Mouse (Mus musculus) heart, postnatal 14 days (tissue): Measurements from ENCODE around the gene Fmo2. TPM values are rescaled to one million over a fixed set of nuclear protein-coding genes. Genes with fewer than 3 reads are reported as not detected.

Source experiments
- DNase-seq, 2 experiments: peaks; one replicate each; pipeline ENCODE4 v3.0.0; 2021 to 2022
- intact Hi-C: fragments of 180-260 bp; cut with DNase I; formaldehyde crosslinking; loops from one replicate; pipeline ENCODE4 v1.15.1; 2025
- long read RNA-seq, 2 experiments: library from polyadenylated mRNA; stranded (forward); transcript quantifications; one replicate each; pipeline ENCODE4 v2.0.0; 2021
- total RNA-seq, 2 experiments: library from RNA; stranded (reverse); gene quantifications; 2 replicates each; pipeline ENCODE4 v1.2.3; 2021

Gene Fmo2
- total RNA-seq = 10 to 100 TPM in 1 of 2 experiments, 1 to 10 TPM in 1; 8.7 to 22.0 TPM
- long read RNA-seq, experiment 1, full-length matches to known transcripts = 1 of 1 reads
- long read RNA-seq, experiment 1, partial matches to known transcripts = 0 of 1 reads
- long read RNA-seq, experiment 1, other reads (novel, unspliced or antisense) = 0 of 1 reads
- long read RNA-seq, experiment 2, full-length matches to known transcripts = 4 of 5 reads
- long read RNA-seq, experiment 2, partial matches to known transcripts = 0 of 5 reads
- long read RNA-seq, experiment 2, other reads (novel, unspliced or antisense) = 1 of 5 reads

DNA sequence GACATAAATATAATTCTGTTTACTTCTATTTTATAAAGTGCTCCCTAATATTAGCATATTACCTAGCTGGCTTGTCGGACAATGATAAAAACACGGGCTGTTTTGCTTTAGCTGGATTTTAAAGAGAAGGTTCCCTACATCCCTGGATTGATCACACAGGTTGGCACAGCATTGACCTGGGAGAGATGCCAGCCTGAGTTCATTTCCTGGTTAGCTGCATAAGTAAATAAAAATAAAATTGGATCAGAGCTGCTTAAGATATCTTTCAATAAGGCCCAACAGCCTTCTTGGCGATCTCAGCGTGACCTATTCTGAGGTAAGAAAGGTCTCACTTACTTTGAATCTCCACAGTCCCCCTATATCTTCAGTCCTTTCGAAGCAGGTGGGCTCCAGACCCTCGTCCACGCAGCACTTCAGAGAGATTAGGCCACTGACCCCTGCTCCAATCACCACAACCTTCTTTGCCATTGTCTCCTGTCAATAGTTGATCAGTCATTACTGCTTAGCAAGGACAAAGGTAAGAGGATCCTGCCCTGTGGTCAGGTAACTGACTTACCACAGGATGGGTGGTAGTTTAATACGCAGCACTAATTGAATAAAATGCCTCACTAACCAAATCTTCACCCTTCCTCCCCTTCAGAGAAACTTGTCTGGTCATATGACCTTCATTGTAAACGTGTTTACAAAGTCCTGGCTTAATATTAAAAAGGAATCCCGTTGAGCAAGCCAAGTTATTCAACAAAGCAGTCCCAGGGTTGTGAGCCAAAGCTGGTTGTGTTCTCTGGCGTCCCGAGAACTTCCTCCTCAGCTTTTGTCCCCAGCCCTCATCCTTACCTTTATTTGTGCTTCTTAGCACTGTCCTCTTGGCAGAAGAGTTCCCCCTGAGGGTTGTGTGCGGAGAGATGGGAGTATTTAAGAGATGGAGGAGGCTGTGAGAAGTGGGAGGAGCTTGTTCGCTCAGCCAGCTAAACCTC, at the start of gene Fmo2:
Fmo2 (minus strand) TSS at position 889 of the 974 bp plus-strand sequence.
- intact Hi-C loops = loop anchor here (2.0 kb wide), 2 partner anchors 159 to 173 kb away; no protein-coding TSS in a partner anchor
- DNase-seq = peak; percentile 18 to 50

DNA sequence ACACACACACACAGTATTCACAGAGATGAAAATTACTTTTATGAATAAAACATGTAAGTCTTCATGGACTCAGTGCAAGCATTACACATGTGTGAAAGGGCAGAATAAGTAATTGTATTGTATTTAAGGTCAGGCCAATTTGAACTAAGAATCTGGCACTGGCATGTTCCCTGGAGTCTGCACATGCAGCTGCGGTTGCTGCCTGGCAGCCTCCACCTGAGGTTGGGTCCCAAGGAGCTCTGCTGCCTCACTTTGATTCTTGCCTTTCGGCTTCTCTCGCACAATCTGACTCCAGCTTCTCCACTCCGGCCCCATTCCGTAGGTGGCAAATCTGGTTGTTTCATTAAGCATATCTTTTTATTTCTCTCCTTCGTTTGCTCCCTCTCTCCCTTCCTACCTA, 49.4 kb upstream of the Fmo2 start:
- no peak for DNase-seq
- intact Hi-C loops = no loop called here

DNA sequence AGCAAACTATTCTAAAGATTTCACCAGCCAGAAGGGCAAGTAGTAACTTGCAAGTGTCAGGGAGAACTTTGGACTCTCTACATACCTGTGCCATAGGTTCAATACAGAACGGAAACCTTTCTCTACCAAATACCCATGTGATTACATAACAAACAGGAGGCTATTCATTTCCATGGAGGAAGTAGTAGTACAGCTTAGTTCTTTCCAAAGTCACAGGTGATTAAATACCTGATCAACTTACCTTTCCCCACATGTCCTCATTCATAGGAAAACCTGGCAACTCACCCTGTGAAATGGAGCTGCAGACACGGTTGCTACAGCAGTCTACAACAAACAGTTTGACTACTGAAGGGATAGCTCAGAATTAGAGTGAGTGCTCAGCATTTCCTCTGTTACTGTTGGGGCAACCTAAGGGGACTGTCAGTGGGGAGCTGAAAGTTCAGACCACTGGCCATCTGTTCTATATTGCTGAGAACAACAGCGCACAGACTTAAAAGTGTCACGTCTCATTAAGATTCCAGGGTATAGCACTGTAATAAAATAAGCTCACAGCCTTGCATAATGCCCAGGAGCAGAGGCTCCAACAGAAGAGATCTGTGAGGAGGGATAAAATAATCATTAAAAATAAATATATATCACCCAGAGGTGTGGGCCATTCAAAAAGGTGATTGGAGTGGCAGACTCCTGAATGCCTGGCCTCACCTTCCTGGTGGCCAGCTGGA, 48.5 kb upstream of the Fmo2 start:
- DNase-seq = no peak
- intact Hi-C loops = no loop called here

DNA sequence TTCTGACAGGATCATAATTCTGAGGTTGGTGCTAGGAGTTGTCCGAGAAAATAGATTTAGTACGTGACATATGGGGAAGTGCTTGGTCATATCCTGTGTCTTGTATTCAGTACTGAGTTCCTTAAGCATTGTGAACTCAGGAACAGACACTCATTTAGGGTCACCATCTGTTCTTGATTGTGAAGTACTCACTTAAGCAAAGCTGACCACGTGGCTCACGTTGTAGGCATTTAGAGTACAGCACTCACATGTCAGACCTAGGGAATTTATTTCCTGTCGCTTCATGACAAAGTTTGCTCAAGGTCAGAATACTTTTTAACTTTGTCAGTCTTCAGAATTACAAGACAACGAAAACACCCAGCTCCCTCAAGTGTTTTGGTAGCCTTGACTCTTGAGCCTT, 45.2 kb upstream of the Fmo2 start:
- no peak for DNase-seq
- intact Hi-C loops = no loop called here

DNA sequence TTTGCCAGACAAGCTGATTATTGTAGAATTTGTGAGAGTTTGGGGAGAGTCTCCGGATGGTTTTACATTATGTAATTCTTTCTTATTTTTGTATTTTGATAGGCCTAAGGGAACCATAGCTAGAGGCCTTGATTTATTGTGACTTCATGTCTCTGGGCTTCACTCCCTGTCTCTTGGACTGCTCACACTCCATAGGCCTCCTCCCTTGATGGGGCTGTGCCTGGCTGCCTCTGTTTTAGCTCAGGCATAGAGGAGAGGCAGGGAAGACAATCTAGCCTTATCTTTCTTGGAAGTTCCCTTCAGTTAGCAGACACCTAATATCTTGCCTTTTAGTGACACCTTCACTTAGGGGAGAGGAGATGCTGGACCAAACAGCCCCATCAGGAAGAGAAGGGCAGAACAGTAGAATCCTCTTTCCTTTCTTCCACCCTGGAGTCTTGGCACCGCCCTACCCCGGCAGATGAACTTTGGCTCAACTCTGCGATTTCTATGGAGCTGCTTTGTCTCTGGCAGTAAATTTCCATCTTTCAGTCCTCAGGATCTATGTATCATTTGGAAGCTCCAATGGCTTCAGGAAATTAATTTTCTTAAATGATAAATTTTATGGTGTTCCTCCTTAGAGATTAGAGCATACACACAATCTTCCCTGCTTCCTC, 40.3 kb upstream of the Fmo2 start:
- peak; percentile 16 to 17 for DNase-seq
- intact Hi-C loops = no loop called here

DNA sequence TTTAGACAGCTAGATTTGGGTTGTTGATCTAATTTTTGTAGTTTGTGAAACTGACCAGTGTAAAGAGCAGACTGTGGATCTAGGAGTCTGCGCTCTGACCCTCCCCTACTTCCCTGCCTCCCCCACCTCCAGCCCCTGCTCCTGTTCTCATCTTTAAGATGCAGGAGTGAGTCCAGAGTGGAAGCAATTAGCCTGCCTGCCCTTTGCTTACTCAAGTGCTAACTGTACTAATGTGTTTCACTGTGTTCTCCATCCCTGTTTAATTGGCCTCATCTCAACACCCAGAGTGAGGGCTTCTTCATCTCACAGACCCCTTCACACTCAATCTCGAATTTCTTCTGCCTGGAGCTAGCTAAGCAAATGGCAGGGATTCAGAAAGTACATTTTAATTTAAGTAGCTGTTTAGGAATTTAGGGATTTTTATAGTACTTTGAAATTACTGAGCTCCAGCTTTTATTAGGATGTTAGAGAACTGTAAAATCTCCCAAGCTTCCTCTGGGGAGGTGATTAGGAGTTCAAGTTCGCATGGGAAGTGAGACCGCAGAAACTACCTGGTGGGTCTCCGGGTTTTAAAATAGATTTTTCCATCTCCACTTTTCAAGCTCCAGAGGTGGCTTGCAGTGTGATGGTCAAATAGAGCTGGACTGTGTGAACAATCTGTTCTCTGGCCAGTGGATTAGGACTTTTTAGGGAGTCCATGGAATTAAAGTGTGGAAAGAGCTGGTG, 39.6 kb upstream of the Fmo2 start:
- intact Hi-C loops = no loop called here
- DNase-seq = no peak

DNA sequence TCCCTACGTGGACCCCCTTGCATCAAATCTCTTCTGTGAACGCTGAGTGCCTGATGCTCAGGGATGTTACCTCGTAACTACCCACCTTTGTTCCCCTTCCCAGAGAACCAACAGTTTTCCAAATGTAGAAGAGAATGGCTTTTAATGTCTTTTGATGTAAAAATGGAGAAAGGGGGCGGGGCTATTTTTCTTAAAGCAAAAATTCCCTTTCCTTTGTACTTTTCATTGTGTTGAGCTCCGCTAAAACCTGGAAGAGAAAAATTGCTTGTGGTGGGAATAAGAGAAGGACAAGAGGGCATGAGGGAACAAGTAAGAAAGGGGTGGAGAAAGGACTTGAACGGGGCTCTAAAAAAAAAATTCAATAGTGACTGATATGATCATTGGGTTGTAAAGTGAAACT, 38.9 kb upstream of the Fmo2 start, which contains the start of gene Fmo6:
Fmo6 (minus strand) TSS at position 101 of the 400 bp plus-strand sequence.
- intact Hi-C loops = no loop called here

DNA sequence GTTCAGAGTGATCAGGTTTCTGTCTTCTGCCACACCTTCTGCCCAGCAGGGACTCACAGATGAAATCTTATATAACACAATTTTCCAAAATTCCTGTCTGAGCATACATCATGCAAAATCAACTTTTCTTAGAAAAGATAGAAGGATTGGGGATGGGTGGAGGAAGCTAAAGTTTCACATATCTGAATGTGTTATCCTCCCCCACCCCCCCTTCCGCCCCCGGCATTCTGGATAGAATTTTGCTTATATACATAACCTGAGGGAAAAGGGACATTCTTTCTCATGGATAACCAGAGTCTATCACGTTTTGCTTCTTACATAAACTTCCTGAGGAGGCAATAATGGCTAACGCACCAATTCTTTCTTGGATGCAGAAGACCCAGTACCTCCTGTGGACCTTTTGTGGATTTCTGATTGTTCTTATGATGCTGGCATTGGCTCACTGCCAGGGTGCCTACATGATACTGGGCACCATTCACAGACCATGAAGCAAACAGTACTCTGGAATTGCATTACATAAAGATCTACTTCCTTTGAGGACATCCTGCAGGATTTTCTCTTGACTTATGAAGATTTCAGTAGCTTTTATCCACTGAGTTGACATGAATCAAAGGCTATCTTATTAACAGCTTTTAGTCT, 36.0 kb upstream of the Fmo2 start:
- no peak for DNase-seq
- intact Hi-C loops = no loop called here

More for the DNA sequence above, 38.9 kb upstream of the Fmo2 start, which contains the start of gene Fmo6:
- DNase-seq = no peak

DNA sequence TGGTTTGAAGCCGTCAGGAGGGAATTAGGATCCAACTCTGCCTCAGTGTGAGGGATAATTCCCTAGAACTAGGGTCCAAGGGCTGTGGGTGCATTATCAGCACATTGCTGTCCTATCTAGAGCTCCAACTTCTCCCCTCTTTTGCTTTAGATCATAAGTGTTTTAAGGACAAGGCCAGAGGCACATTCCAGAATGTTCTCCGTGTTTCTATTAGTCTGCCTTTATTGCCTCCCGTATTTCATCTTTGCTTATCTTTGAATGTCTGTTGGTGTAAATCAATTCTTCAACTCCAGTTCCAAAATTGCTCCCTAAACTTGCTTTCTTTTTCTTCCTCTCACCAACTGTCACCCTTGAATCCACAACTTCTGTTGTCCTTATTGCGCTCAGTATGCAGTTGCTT, 33.9 kb upstream of the Fmo2 start:
- intact Hi-C loops = no loop called here

DNA sequence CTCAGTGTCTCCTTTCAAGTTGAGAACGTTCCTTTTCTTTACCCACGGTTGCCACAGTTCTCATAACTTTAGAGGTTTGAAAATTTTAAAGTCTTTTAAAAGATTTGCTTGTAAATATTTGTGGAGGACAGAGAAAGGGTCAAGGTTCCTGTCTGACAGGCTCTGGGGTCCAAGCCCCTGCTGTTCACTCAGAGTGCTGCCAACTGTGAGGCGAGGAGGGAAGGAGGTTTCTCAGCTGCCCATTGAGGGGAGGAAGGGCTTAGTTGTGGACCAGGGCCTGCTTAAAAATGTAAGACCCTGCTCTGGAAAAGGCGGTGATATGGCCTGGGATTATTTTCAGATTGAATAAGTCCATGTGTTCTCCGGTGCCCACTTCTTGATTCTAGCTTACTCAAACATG, 33.4 kb upstream of the Fmo2 start:
- intact Hi-C loops = no loop called here

More for the DNA sequence above, 33.9 kb upstream of the Fmo2 start:
- no peak for DNase-seq

DNA sequence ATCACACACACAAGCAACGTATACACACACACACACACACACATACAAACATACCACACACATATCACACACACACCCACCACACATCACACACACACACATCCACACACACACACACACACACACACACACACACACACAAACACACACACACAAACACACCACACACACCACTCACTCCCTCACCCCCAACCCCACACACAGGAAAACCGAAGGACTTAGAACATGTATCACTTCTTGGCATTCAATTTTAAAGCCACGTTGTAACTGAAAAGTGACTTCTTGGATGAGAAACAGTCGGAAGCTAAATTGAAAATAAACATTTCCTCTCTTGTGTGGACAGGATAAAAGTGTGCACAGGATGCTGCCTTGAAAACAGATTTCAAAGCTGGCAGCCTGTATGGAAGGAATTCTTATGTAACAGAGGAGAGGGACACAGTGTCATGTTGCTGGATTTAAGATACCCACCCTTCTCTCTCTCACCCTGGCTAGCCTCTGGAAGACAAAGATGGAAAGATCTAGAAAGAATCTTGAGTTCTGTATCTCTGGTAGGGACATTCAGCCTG, 32.9 kb upstream of the Fmo2 start:
- DNase-seq = no peak
- intact Hi-C loops = no loop called here

More for the DNA sequence above, 33.4 kb upstream of the Fmo2 start:
- no peak for DNase-seq

DNA sequence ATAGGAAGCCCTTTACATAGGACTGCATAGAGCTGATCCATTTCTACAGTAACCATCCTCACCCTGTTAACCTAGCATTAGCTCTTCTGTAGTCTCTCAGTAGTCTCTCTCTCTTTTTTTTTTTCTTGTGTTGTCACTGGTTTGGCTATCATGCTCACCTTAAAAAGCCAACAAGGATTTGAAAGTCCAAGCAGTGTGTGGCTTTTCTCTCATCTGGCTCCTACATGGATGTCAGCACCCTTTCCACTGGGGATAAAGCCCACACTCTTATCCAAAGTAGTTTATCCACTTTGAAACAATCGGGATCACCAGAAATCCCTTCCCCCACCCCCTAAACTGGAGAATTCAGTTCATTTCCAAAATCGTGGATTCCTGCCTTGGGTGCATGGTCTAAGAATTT, 32.1 kb upstream of the Fmo2 start:
- intact Hi-C loops = no loop called here
- DNase-seq = no peak

DNA sequence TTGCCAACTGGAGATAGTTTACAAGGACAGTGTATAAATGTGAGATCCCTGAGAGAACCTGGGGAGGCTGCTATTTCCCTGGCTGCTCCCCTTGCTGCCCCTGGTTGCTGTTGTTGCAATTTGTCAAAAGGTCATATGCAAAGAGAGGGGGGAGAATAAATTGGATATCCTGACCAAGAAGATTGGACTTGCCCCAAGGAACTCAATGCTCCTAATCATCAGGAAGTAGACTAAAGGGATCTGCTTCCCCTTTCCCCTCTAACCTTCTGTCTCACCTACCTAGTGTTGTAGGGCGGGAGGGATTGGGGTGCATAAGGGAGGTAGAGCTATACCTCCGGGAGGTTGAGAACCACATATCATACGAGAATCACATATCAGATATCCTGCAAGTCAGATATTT, 30.6 kb upstream of the Fmo2 start:
- intact Hi-C loops = no loop called here
- no peak for DNase-seq

DNA sequence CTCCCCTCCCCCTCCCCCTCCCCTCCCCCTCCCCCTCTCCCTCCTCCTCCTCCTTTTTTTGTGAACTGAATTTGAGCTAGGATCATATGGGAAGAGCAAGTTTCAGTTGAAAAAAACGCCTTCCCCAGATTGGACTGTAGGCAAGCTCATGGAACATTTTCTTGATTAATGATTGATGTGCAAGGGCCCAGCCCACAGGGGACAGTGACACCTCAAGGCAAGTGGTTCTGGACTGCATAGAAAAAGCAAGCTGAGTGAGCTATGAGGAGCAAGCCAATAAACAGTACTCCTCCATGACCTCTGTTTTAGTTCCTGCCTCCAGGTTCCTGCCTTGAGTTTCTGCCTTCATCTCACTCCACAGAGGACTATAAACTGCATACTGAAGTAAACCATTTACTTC, 26.6 kb upstream of the Fmo2 start:
- DNase-seq = no peak
- intact Hi-C loops = no loop called here

DNA sequence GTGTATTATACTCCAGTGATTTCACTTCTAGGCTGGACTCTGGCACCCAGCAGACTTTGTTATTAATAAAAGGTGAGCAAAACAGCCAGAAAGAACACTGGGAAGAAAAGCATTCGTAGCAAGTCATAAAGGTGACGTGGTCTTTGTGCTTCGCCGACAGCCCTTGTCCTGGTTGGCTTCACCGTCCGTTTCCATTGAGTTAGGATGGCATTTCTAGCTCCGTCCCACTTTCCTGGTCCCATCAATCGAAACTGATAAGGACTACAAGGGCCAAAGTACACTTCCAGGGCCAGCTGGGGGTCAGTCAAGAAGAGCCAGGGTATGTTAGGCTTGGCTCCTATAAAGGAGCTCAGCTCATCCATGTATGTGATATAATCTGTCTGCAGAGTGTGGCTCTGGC, 18.1 kb upstream of the Fmo2 start:
- intact Hi-C loops = no loop called here
- DNase-seq = no peak

DNA sequence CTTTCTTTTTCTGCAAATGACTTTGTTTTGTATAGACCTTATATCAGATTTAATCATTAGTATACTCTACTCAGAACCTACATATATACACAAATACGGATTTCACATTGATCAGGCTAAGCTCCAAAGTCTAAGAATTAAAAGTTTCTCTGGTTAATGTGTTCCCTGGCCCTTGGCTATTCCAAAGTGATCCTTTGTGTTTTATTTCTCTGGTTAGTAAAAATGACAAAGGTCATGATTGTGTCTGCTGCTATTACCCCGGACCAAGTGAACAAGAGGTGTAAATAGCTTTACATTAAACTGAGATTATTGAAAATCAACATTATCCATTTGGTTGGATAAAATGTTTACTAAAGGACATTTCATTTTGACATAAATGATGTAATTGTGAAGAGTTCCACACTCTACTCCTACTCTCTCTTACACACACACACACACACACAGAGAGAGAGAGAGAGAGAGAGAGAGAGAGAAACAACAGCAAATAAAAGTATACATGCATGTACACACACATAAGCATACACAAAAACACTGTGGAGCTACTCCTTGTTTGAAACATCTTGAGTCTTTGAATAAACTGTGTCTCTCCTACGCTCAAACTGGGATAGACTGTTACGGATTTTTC, 16.5 kb upstream of the Fmo2 start:
- no peak for DNase-seq
- intact Hi-C loops = no loop called here

DNA sequence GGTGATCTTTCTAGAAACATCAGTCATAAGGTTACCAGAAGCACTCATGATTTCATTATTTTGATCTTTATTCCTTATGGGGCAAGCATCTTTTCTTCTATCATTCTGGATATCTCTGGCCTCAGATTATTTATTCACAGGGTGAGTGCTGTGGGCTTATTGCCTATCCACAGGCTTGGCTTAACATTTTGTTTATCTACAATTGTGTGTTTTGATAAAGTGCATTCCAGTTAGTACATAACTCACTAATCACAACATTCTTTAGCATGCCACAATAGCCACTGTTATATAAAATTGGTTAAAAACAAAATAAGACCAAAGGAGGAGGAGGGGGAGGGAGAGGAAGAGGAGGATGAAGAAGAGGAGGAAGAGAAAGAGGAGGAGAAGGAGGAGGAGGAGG, 13.6 kb upstream of the Fmo2 start:
- intact Hi-C loops = no loop called here
- DNase-seq = no peak

DNA sequence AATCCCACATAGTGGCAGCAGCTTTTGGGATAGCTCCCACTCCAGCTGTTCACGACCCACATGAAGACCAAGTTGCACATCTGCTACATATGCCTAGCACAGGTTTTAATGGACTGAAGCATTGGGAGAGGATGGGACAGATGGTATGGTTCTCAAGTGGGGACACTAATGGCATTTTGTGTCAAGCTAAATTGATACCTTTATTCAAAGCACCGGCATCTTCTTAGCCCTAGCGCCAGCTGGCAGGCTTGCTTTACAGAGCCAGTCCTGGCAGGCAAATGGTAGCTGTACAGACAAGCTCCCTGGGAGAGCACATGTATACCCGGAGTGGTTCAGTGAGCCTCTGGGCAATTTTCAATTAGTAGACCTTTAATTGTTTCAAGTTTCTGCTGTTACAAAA, 3.4 kb upstream of the Fmo2 start:
- DNase-seq = no peak
- intact Hi-C loops = no loop called here
